Mouse (Mus musculus) kidney, embryonic 14.5 days (tissue): ENCODE results near the gene Cd40. TPM values are rescaled to one million over a fixed set of nuclear protein-coding genes. Genes with fewer than 3 reads are reported as not detected.

Experiments used
- ATAC-seq: fragments of 200-750 bp; cut with Nextera tagmentation; 2 replicates; pipeline ENCODE4 v1.8.0; 2017; ENCODE audit warnings: moderate number of reproducible peaks, mild to moderate bottlenecking, moderate TSS enrichment, moderate library complexity; ENCODE audit not compliant: low FRiP score, low TSS enrichment
- H3K27ac ChIP-seq: fragments of 300-500 bp; sonication (generic); 2 replicates; pipeline ENCODE4 v1.5.1; 2014; ENCODE audit warnings: low read depth, mild to moderate bottlenecking, low read length, moderate library complexity, mixed read lengths
- H3K27me3 ChIP-seq: fragments of 300-500 bp; sonication (generic); 2 replicates; pipeline ENCODE4 v1.6.1; 2014; ENCODE audit warnings: mild to moderate bottlenecking, low read length; ENCODE audit not compliant: control insufficient read depth, insufficient read depth
- H3K36me3 ChIP-seq: fragments of 300-500 bp; sonication (generic); 2 replicates; pipeline ENCODE4 v1.6.1; 2014; ENCODE audit warnings: low read length, mixed read lengths; ENCODE audit not compliant: control insufficient read depth, insufficient read depth
- H3K4me1 ChIP-seq: fragments of 300-500 bp; sonication (generic); 2 replicates; pipeline ENCODE4 v1.6.1; 2014; ENCODE audit warnings: low read length, mixed read lengths; ENCODE audit not compliant: control insufficient read depth, insufficient read depth
- H3K4me2 ChIP-seq: fragments of 300-500 bp; sonication (generic); replicated peaks from 2 replicates; pipeline ENCODE4 v1.6.1; 2014; ENCODE audit warnings: low read depth, mild to moderate bottlenecking, low read length
- H3K4me3 ChIP-seq: fragments of 300-500 bp; sonication (generic); 2 replicates; pipeline ENCODE4 v1.5.1; 2014; ENCODE audit warnings: mild to moderate bottlenecking, low read length
- H3K9ac ChIP-seq: fragments of 300-500 bp; sonication (generic); 2 replicates; pipeline ENCODE4 v1.6.1; 2014; ENCODE audit warnings: low read depth, mild to moderate bottlenecking, low read length, moderate library complexity
- H3K9me3 ChIP-seq: fragments of 300-500 bp; sonication (generic); 2 replicates; pipeline ENCODE4 v1.6.1; 2016; ENCODE audit warnings: low read length; ENCODE audit not compliant: control insufficient read depth
- WGBS: fragments of 180-500 bp; shearing (Covaris S2); extraction: QIAGEN DNeasy Blood & Tissue Kit; methylation state at CpG from one replicate; pipeline ENCODE4 v1.1.7; 2014; 5-methylcytosine and 5-hydroxymethylcytosine counted together
- polyA plus RNA-seq: library from polyadenylated mRNA; unstranded; fragments of >200 nt; fragmentation: Nextera tagmentation; extraction: Ambion mirVana; gene quantifications from 2 replicates; pipeline ENCODE4 v1.2.1, GENCODE M21; 2014

The Cd40 gene
- polyA plus RNA-seq, 1 experiment from 2014 or later: 7.3 TPM

- no peaks in the 10 kb centered on the region for H3K27me3 ChIP-seq
- no peaks in the 10 kb centered on the region for H3K9me3 ChIP-seq
- 83% methylated on average over 18 of the region's 18 CpGs for WGBS
- no peak overlapping the region for H3K27ac ChIP-seq
- H3K4me3 ChIP-seq: no peak overlapping the region
- H3K4me1 ChIP-seq: peaks cover 6% of the 10 kb centered on the region; the same call in 1 of the 2 replicates
- H3K9ac ChIP-seq: no peak overlapping the region
- no peaks in the 10 kb centered on the region for H3K36me3 ChIP-seq
- no peak for ATAC-seq
- H3K4me2 ChIP-seq: no peak overlapping the region
Observed at GRCm38 (mm10) chr2:165050826-165051548, 4.4 kb upstream of the Cd40 start.

GRCm38 (mm10) chr2:165051566-165051965 lies 3.9 kb upstream of the Cd40 start:
- Histone ChIP-seq H3K27ac (no peak overlapping the region), H3K9me3 (no peaks in the 10 kb centered on the region)
- 64% methylated on average over 11 of the region's 11 CpGs for WGBS

GRCm38 (mm10) chr2:165055905-165056304 lies 478 bp downstream of the Cd40 start:
- peak overlapping the region; percentile 40; the same call in 1 of the 2 replicates for H3K9ac ChIP-seq
- H3K27me3 ChIP-seq: no peaks in the 10 kb centered on the region
- H3K4me2 ChIP-seq: peak overlapping the region; percentile 62
- H3K36me3 ChIP-seq: no peaks in the 10 kb centered on the region
- 5% methylated on average over 7 of the region's 7 CpGs for WGBS
- no peaks in the 10 kb centered on the region for H3K9me3 ChIP-seq
- peak; percentile 37 for ATAC-seq
- H3K4me3 ChIP-seq: peak overlapping the region; percentile 35
- no peak overlapping the region for H3K27ac ChIP-seq
- peaks cover 9% of the 10 kb centered on the region; the same call in 1 of the 2 replicates for H3K4me1 ChIP-seq

More at GRCm38 (mm10) chr2:165051566-165051965, 3.9 kb upstream of the Cd40 start:
- ATAC-seq: no peak
- Histone ChIP-seq H3K9ac (no peak overlapping the region), H3K27me3 (no peaks in the 10 kb centered on the region), H3K4me2 (no peak overlapping the region), H3K36me3 (no peaks in the 10 kb centered on the region), H3K4me3 (no peak overlapping the region), H3K4me1 (peaks cover 9% of the 10 kb centered on the region; the same call in 1 of the 2 replicates)

- Histone ChIP-seq H3K4me3 (peak overlapping the region; percentile 35; the same call in 1 of the 2 replicates), H3K27ac (no peak overlapping the region), H3K27me3 (no peaks in the 10 kb centered on the region), H3K4me2 (peak overlapping the region; percentile 62; the same call in 1 of the 2 replicates), H3K9me3 (no peaks in the 10 kb centered on the region), H3K9ac (no peak overlapping the region), H3K4me1 (peaks cover 9% of the 10 kb centered on the region; the same call in 1 of the 2 replicates), H3K36me3 (no peaks in the 10 kb centered on the region)
- ATAC-seq: no peak
- 80% methylated on average over 14 of the region's 14 CpGs for WGBS
Observed at GRCm38 (mm10) chr2:165056377-165057085, 1.1 kb downstream of the Cd40 start.

GRCm38 (mm10) chr2:165059961-165060360 lies 4.5 kb downstream of the Cd40 start:
- no peak overlapping the region for H3K27ac ChIP-seq
- no peak overlapping the region for H3K9ac ChIP-seq
- no peak overlapping the region for H3K4me3 ChIP-seq
- peaks cover 9% of the 10 kb centered on the region; the same call in 1 of the 2 replicates for H3K4me1 ChIP-seq
- 96% methylated on average over 4 of the region's 4 CpGs for WGBS
- no peak for ATAC-seq
- H3K9me3 ChIP-seq: no peaks in the 10 kb centered on the region
- no peak overlapping the region for H3K4me2 ChIP-seq
- no peaks in the 10 kb centered on the region for H3K36me3 ChIP-seq
- no peaks in the 10 kb centered on the region for H3K27me3 ChIP-seq

- 58% methylated on average over 16 of the region's 16 CpGs for WGBS
- Histone ChIP-seq H3K9me3 (no peaks in the 10 kb centered on the region), H3K4me2 (no peak overlapping the region), H3K9ac (no peak overlapping the region), H3K36me3 (no peaks in the 10 kb centered on the region), H3K4me3 (no peak overlapping the region), H3K4me1 (no peaks in the 10 kb centered on the region), H3K27me3 (no peaks in the 10 kb centered on the region), H3K27ac (no peak overlapping the region)
- no peak for ATAC-seq
Observed at GRCm38 (mm10) chr2:165061638-165062433, 6.4 kb downstream of the Cd40 start.

GRCm38 (mm10) chr2:165064489-165064888 lies 9.1 kb downstream of the Cd40 start:
- Histone ChIP-seq H3K4me1 (no peaks in the 10 kb centered on the region), H3K4me2 (no peak overlapping the region), H3K9me3 (no peaks in the 10 kb centered on the region), H3K36me3 (no peaks in the 10 kb centered on the region), H3K27me3 (no peaks in the 10 kb centered on the region), H3K9ac (no peak overlapping the region), H3K27ac (no peak overlapping the region), H3K4me3 (no peak overlapping the region)
- ATAC-seq: no peak
- 26% methylated on average over 7 of the region's 7 CpGs for WGBS

- 84% methylated on average over 2 of the region's 2 CpGs for WGBS
- Histone ChIP-seq H3K9ac (no peak overlapping the region), H3K4me1 (0 out of 2 replicates have a peak, but pooled peaks cover 4% of the 10 kb centered on the region), H3K27me3 (peaks cover 15% of the 10 kb centered on the region), H3K4me2 (no peak overlapping the region), H3K27ac (no peak overlapping the region), H3K4me3 (no peak overlapping the region), H3K9me3 (no peaks in the 10 kb centered on the region), H3K36me3 (no peaks in the 10 kb centered on the region)
- no peak for ATAC-seq
Observed at GRCm38 (mm10) chr2:165068806-165069205, 13.4 kb downstream of the Cd40 start.
